Mouse (Mus musculus): Measurements from ENCODE around the gene Atxn10. TPM values are rescaled to one million over a fixed set of nuclear protein-coding genes. Genes with fewer than 3 reads are reported as not detected.

Atxn10 gene
- polyA plus RNA-seq, 1 experiment from 2014 or later, result 457 TPM

- Histone ChIP-seq H3K9me3 (ENCODE audit: control insufficient read depth, low read length) (no peaks in the 10 kb centered on the region), H3K4me2 (replicated peaks; ENCODE audit: low read depth, low read length) (no peak overlapping the region), H3K36me3 (ENCODE audit: control insufficient read depth, insufficient read depth, low read length) (no peaks in the 10 kb centered on the region), H3K27ac (ENCODE audit: low read depth, low read length) (no peak overlapping the region), H3K4me1 (replicated peaks; ENCODE audit: control insufficient read depth, insufficient read depth, low read length) (no peaks in the 10 kb centered on the region), H3K4me3 (ENCODE audit: low read depth, low read length) (no peak overlapping the region), H3K9ac (ENCODE audit: low read depth, low read length) (no peak overlapping the region), H3K27me3 (ENCODE audit: control insufficient read depth, insufficient read depth, low read length) (no peaks in the 10 kb centered on the region)
- DNase-seq (ENCODE audit: low spot score) (no peak), ATAC-seq (ENCODE audit: low FRiP score) (no peak)
- 96% methylated on average over 1 of the region's 2 CpGs for WGBS
Measured at GRCm38 (mm10) chr15:85344673-85345072, 8.6 kb downstream of the Atxn10 start.

GRCm38 (mm10) chr15:85347058-85347700, 11.1 kb downstream of the Atxn10 start:
- H3K4me3 ChIP-seq (ENCODE audit: low read depth, low read length), result no peak overlapping the region
- no peak overlapping the region for H3K9ac ChIP-seq (ENCODE audit: low read depth, low read length)
- H3K27me3 ChIP-seq (ENCODE audit: control insufficient read depth, insufficient read depth, low read length), result no peaks in the 10 kb centered on the region
- H3K4me2 ChIP-seq (replicated peaks; ENCODE audit: low read depth, low read length), result no peak overlapping the region
- no peak for ATAC-seq (ENCODE audit: low FRiP score)
- WGBS, result 91% methylated on average over 6 of the region's 6 CpGs
- H3K4me1 ChIP-seq (replicated peaks; ENCODE audit: control insufficient read depth, insufficient read depth, low read length), result no peaks in the 10 kb centered on the region
- no peak for DNase-seq (ENCODE audit: low spot score)
- no peaks in the 10 kb centered on the region for H3K36me3 ChIP-seq (ENCODE audit: control insufficient read depth, insufficient read depth, low read length)
- H3K9me3 ChIP-seq (ENCODE audit: control insufficient read depth, low read length), result no peaks in the 10 kb centered on the region
- H3K27ac ChIP-seq (ENCODE audit: low read depth, low read length), result no peak overlapping the region

GRCm38 (mm10) chr15:85350144-85350543, 14.1 kb downstream of the Atxn10 start:
- Histone ChIP-seq H3K36me3 (ENCODE audit: control insufficient read depth, insufficient read depth, low read length) (no peaks in the 10 kb centered on the region), H3K27me3 (ENCODE audit: control insufficient read depth, insufficient read depth, low read length) (no peaks in the 10 kb centered on the region), H3K9me3 (ENCODE audit: control insufficient read depth, low read length) (no peaks in the 10 kb centered on the region), H3K9ac (ENCODE audit: low read depth, low read length) (no peak overlapping the region), H3K4me3 (ENCODE audit: low read depth, low read length) (no peak overlapping the region), H3K4me2 (replicated peaks; ENCODE audit: low read depth, low read length) (no peak overlapping the region), H3K27ac (ENCODE audit: low read depth, low read length) (no peak overlapping the region), H3K4me1 (replicated peaks; ENCODE audit: control insufficient read depth, insufficient read depth, low read length) (no peaks in the 10 kb centered on the region)
- DNase-seq (ENCODE audit: low spot score) (no peak), ATAC-seq (ENCODE audit: low FRiP score) (no peak)
- 77% methylated on average over 2 of the region's 2 CpGs for WGBS

GRCm38 (mm10) chr15:85354060-85354459, 18.0 kb downstream of the Atxn10 start:
- Histone ChIP-seq H3K4me1 (replicated peaks; ENCODE audit: control insufficient read depth, insufficient read depth, low read length) (no peaks in the 10 kb centered on the region), H3K9ac (ENCODE audit: low read depth, low read length) (no peak overlapping the region), H3K4me3 (ENCODE audit: low read depth, low read length) (no peak overlapping the region), H3K4me2 (replicated peaks; ENCODE audit: low read depth, low read length) (no peak overlapping the region), H3K36me3 (ENCODE audit: control insufficient read depth, insufficient read depth, low read length) (no peaks in the 10 kb centered on the region), H3K27ac (ENCODE audit: low read depth, low read length) (no peak overlapping the region), H3K27me3 (ENCODE audit: control insufficient read depth, insufficient read depth, low read length) (no peaks in the 10 kb centered on the region), H3K9me3 (ENCODE audit: control insufficient read depth, low read length) (no peaks in the 10 kb centered on the region)
- 95% methylated on average over 9 of the region's 9 CpGs for WGBS
- ATAC-seq (ENCODE audit: low FRiP score), result no peak
- no peak for DNase-seq (ENCODE audit: low spot score)

GRCm38 (mm10) chr15:85356112-85356511, 20.1 kb downstream of the Atxn10 start:
- Histone ChIP-seq H3K9ac (ENCODE audit: low read depth, low read length) (no peak overlapping the region), H3K27me3 (ENCODE audit: control insufficient read depth, insufficient read depth, low read length) (no peaks in the 10 kb centered on the region), H3K9me3 (ENCODE audit: control insufficient read depth, low read length) (no peaks in the 10 kb centered on the region), H3K4me2 (replicated peaks; ENCODE audit: low read depth, low read length) (no peak overlapping the region), H3K36me3 (ENCODE audit: control insufficient read depth, insufficient read depth, low read length) (peaks cover under 1% of the 10 kb centered on the region; the same call in 1 of the 2 replicates), H3K4me3 (ENCODE audit: low read depth, low read length) (no peak overlapping the region), H3K4me1 (replicated peaks; ENCODE audit: control insufficient read depth, insufficient read depth, low read length) (no peaks in the 10 kb centered on the region), H3K27ac (ENCODE audit: low read depth, low read length) (no peak overlapping the region)
- 80% methylated on average over 6 of the region's 6 CpGs for WGBS
- DNase-seq (ENCODE audit: low spot score) (no peak), ATAC-seq (ENCODE audit: low FRiP score) (no peak)

- H3K4me1 ChIP-seq (replicated peaks; ENCODE audit: control insufficient read depth, insufficient read depth, low read length), result no peaks in the 10 kb centered on the region
- H3K27me3 ChIP-seq (ENCODE audit: control insufficient read depth, insufficient read depth, low read length), result no peaks in the 10 kb centered on the region
- H3K36me3 ChIP-seq (ENCODE audit: control insufficient read depth, insufficient read depth, low read length), result peaks cover 9% of the 10 kb centered on the region; the same call in 1 of the 2 replicates
- ATAC-seq (ENCODE audit: low FRiP score) (no peak), DNase-seq (ENCODE audit: low spot score) (no peak)
- H3K4me2 ChIP-seq (replicated peaks; ENCODE audit: low read depth, low read length), result no peak overlapping the region
- no peaks in the 10 kb centered on the region for H3K9me3 ChIP-seq (ENCODE audit: control insufficient read depth, low read length)
- H3K4me3 ChIP-seq (ENCODE audit: low read depth, low read length), result no peak overlapping the region
- no peak overlapping the region for H3K9ac ChIP-seq (ENCODE audit: low read depth, low read length)
- WGBS, result 96% methylated on average over 4 of the region's 4 CpGs
- no peak overlapping the region for H3K27ac ChIP-seq (ENCODE audit: low read depth, low read length)
Measured at GRCm38 (mm10) chr15:85357465-85358225, 21.6 kb downstream of the Atxn10 start.

- DNase-seq (ENCODE audit: low spot score), result no peak
- peaks cover 9% of the 10 kb centered on the region; the same call in 1 of the 2 replicates for H3K36me3 ChIP-seq (ENCODE audit: control insufficient read depth, insufficient read depth, low read length)
Measured at GRCm38 (mm10) chr15:85359483-85359882, 23.4 kb downstream of the Atxn10 start.

GRCm38 (mm10) chr15:85359901-85360300, 23.9 kb downstream of the Atxn10 start:
- Histone ChIP-seq H3K9ac (ENCODE audit: low read depth, low read length) (no peak overlapping the region), H3K27me3 (ENCODE audit: control insufficient read depth, insufficient read depth, low read length) (no peaks in the 10 kb centered on the region), H3K36me3 (ENCODE audit: control insufficient read depth, insufficient read depth, low read length) (peaks cover 9% of the 10 kb centered on the region; the same call in 1 of the 2 replicates), H3K27ac (ENCODE audit: low read depth, low read length) (no peak overlapping the region), H3K4me1 (replicated peaks; ENCODE audit: control insufficient read depth, insufficient read depth, low read length) (no peaks in the 10 kb centered on the region), H3K4me2 (replicated peaks; ENCODE audit: low read depth, low read length) (no peak overlapping the region), H3K4me3 (ENCODE audit: low read depth, low read length) (no peak overlapping the region), H3K9me3 (ENCODE audit: control insufficient read depth, low read length) (no peaks in the 10 kb centered on the region)
- ATAC-seq (ENCODE audit: low FRiP score) (no peak), DNase-seq (ENCODE audit: low spot score) (no peak)
- WGBS, result 87% methylated on average over 4 of the region's 4 CpGs

More at GRCm38 (mm10) chr15:85359483-85359882, 23.4 kb downstream of the Atxn10 start:
- Histone ChIP-seq H3K4me2 (replicated peaks; ENCODE audit: low read depth, low read length) (no peak overlapping the region), H3K27ac (ENCODE audit: low read depth, low read length) (no peak overlapping the region), H3K9ac (ENCODE audit: low read depth, low read length) (no peak overlapping the region), H3K9me3 (ENCODE audit: control insufficient read depth, low read length) (no peaks in the 10 kb centered on the region), H3K4me1 (replicated peaks; ENCODE audit: control insufficient read depth, insufficient read depth, low read length) (no peaks in the 10 kb centered on the region), H3K27me3 (ENCODE audit: control insufficient read depth, insufficient read depth, low read length) (no peaks in the 10 kb centered on the region), H3K4me3 (ENCODE audit: low read depth, low read length) (no peak overlapping the region)
- 88% methylated on average over 2 of the region's 2 CpGs for WGBS
- no peak for ATAC-seq (ENCODE audit: low FRiP score)

GRCm38 (mm10) chr15:85364366-85364765, 28.3 kb downstream of the Atxn10 start:
- 91% methylated on average over 3 of the region's 3 CpGs for WGBS
- Histone ChIP-seq H3K4me1 (replicated peaks; ENCODE audit: control insufficient read depth, insufficient read depth, low read length) (no peaks in the 10 kb centered on the region), H3K27me3 (ENCODE audit: control insufficient read depth, insufficient read depth, low read length) (no peaks in the 10 kb centered on the region), H3K9ac (ENCODE audit: low read depth, low read length) (no peak overlapping the region), H3K27ac (ENCODE audit: low read depth, low read length) (no peak overlapping the region), H3K4me2 (replicated peaks; ENCODE audit: low read depth, low read length) (no peak overlapping the region), H3K4me3 (ENCODE audit: low read depth, low read length) (no peak overlapping the region), H3K9me3 (ENCODE audit: control insufficient read depth, low read length) (no peaks in the 10 kb centered on the region), H3K36me3 (ENCODE audit: control insufficient read depth, insufficient read depth, low read length) (peaks cover 12% of the 10 kb centered on the region; the same call in 1 of the 2 replicates)
- ATAC-seq (ENCODE audit: low FRiP score) (no peak), DNase-seq (ENCODE audit: low spot score) (no peak)
